ENCODE assay signal across 8 mouse cellular contexts in the genomic region with DNA sequence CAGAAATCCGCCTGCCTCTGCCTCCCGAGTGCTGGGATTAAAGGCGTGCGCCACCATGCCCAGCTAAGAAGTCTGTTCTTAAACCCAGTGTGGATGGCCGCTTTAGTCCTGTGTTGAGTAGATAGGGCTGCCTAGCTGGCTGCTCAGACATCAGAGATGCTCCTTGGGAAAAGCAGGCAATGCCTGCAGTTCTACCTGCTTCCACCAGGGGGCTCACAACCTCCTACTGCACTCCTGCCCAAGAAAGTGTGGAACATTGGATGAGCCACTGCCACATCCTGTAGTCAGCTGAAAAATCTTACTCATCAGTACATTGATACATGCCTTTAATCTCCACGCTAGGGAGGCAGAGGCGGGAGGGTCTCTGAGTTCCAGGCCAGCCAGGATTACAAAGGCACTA. TPM values are rescaled to one million over a fixed set of nuclear protein-coding genes. Genes with fewer than 3 reads are reported as not detected.
DNase-seq lines count a peak whose midpoint lies in the region; ATAC-seq lines count a peak whose summit lies in the region.

No protein-coding gene starts in this region.

- no peak overlapping the region for H3K4me3 ChIP-seq in hindbrain, embryonic 15.5 days

- H3K4me2 ChIP-seq in hindbrain, embryonic 15.5 days: no peak overlapping the region

- peak; percentile 21; the same call in 1 of the 2 replicates for ATAC-seq in hindbrain, embryonic 15.5 days (ENCODE audit: low FRiP score, low read depth)

- H3K27me3 ChIP-seq in hindbrain, embryonic 15.5 days: no peaks in the 10 kb centered on the region

- H3K9ac ChIP-seq in hindbrain, embryonic 15.5 days: no peak overlapping the region

- H3K27ac ChIP-seq in hindbrain, embryonic 15.5 days (replicated peaks): peak overlapping the region; percentile 79

- peak; percentile 88 for DNase-seq in ZHBTc4 (ENCODE audit: low read depth, low spot score)
- peak; percentile 90 to 92 for DNase-seq in cerebellum, postnatal 25 days
- DNase-seq in gastrocnemius, adult 18-20 months (ENCODE audit: low spot score): peak; percentile 87
- DNase-seq in left cerebral cortex, adult 11 months (ENCODE audit: low spot score): peak; percentile 88
- peak; percentile 88 for DNase-seq in lung, postnatal 36 days
- DNase-seq in right cerebral cortex, adult 2 months (ENCODE audit: low spot score in 2 of 2): peak; percentile 91 to 95
- peak; percentile 70 for DNase-seq in yolk sac, embryonic 10.5 days (ENCODE audit: low spot score)

- WGBS in hindbrain, embryonic 15.5 days: 56% methylated on average over 7 of the region's 7 CpGs

- peaks cover 49% of the 10 kb centered on the region for H3K36me3 ChIP-seq in hindbrain, embryonic 15.5 days

- H3K9me3 ChIP-seq in hindbrain, embryonic 15.5 days: no peaks in the 10 kb centered on the region

- peaks cover 34% of the 10 kb centered on the region for H3K4me1 ChIP-seq in hindbrain, embryonic 15.5 days (replicated peaks)

RNA-seq across cellular contexts. Expression of gene Gpd1, which starts 2.5 kb away (rescaled TPM):
- 100 to 1,000 TPM; 366 to 449 TPM for total RNA-seq in gastrocnemius, adult 18-20 months (2021)
- polyA plus RNA-seq in hindbrain, embryonic 15.5 days (2015; fragmentation: Nextera tagmentation; extraction: Ambion mirVana): 3.6 and 4.7 TPM in 2 replicates

RNA-seq across cellular contexts. Expression of gene Gm17349, which starts 9.6 kb away (rescaled TPM):
- total RNA-seq in gastrocnemius, adult 18-20 months (2021): not detected
- not detected in 2 replicates for polyA plus RNA-seq in hindbrain, embryonic 15.5 days (2015; fragmentation: Nextera tagmentation; extraction: Ambion mirVana)

RNA-seq across cellular contexts. Expression of gene Cox14, which starts 10.6 kb away (rescaled TPM):
- total RNA-seq in gastrocnemius, adult 18-20 months (2021): 100 to 1,000 TPM; 139 to 156 TPM
- polyA plus RNA-seq in hindbrain, embryonic 15.5 days (2015; fragmentation: Nextera tagmentation; extraction: Ambion mirVana): 171 and 178 TPM in 2 replicates

RNA-seq across cellular contexts. Expression of gene Smarcd1, which starts 12.9 kb away (rescaled TPM):
- 1 to 10 TPM; 5.8 to 7.4 TPM for total RNA-seq in gastrocnemius, adult 18-20 months (2021)
- polyA plus RNA-seq in hindbrain, embryonic 15.5 days (2015; fragmentation: Nextera tagmentation; extraction: Ambion mirVana): 89.1 and 96.4 TPM in 2 replicates

RNA-seq across cellular contexts. Expression of gene Asic1, which starts 44.7 kb away (rescaled TPM):
- total RNA-seq in gastrocnemius, adult 18-20 months (2021): under 1 TPM in 1 of 2 experiments, not detected in 1; 0.11 TPM
- polyA plus RNA-seq in hindbrain, embryonic 15.5 days (2015; fragmentation: Nextera tagmentation; extraction: Ambion mirVana): 58.1 and 63.6 TPM in 2 replicates
